Mouse (Mus musculus) heart, embryonic 13.5 days (tissue): ENCODE data around the gene Olfr1217. TPM values are rescaled to one million over a fixed set of nuclear protein-coding genes. Genes with fewer than 3 reads are reported as not detected.
"Not testable (repeated sequence)": the region's sequence is repeated elsewhere in the genome, so short reads cannot be mapped to it uniquely, and the experiment has no call there.

Experiments used
- ATAC-seq: fragments of 200-750 bp; cut with Nextera tagmentation; 2 replicates; pipeline ENCODE4 v1.8.0; 2017; ENCODE audit warnings: moderate TSS enrichment; ENCODE audit not compliant: insufficient number of reproducible peaks, low FRiP score, low TSS enrichment; ENCODE audit errors: extremely low read depth
- H3K27ac ChIP-seq: fragments of 300-500 bp; sonication (generic); replicated peaks from 2 replicates; pipeline ENCODE4 v1.5.1; 2015; ENCODE audit warnings: moderate library complexity, mild to moderate bottlenecking, inconsistent platforms
- H3K27me3 ChIP-seq: fragments of 300-500 bp; sonication (generic); replicated peaks from 2 replicates; pipeline ENCODE4 v1.6.1; 2015; ENCODE audit warnings: mild to moderate bottlenecking, inconsistent platforms
- H3K36me3 ChIP-seq: fragments of 300-500 bp; sonication (generic); 2 replicates; pipeline ENCODE4 v1.6.1; 2015; ENCODE audit warnings: mild to moderate bottlenecking, inconsistent platforms
- H3K4me1 ChIP-seq: fragments of 300-500 bp; sonication (generic); 2 replicates; pipeline ENCODE4 v1.6.1; 2015; ENCODE audit warnings: inconsistent platforms
- H3K4me2 ChIP-seq: fragments of 300-500 bp; sonication (generic); 2 replicates; pipeline ENCODE4 v1.6.1; 2015; ENCODE audit warnings: inconsistent platforms, mild to moderate bottlenecking, moderate library complexity
- H3K4me3 ChIP-seq: fragments of 300-500 bp; sonication (generic); 2 replicates; pipeline ENCODE4 v1.5.1; 2015; ENCODE audit warnings: moderate library complexity, mild to moderate bottlenecking, inconsistent platforms
- H3K9ac ChIP-seq: fragments of 300-500 bp; sonication (generic); 2 replicates; pipeline ENCODE4 v1.6.1; 2015; ENCODE audit warnings: inconsistent platforms, mild to moderate bottlenecking, moderate library complexity
- H3K9me3 ChIP-seq: fragments of 300-500 bp; sonication (generic); 2 replicates; pipeline ENCODE4 v1.6.1; 2016; ENCODE audit warnings: inconsistent platforms
- WGBS: fragments of 180-500 bp; shearing (Covaris S2); methylation state at CpG from one replicate; pipeline ENCODE4 v1.1.7; 2015; ENCODE audit warnings: mixed read lengths; 5-methylcytosine and 5-hydroxymethylcytosine counted together
- polyA plus RNA-seq: library from polyadenylated mRNA; unstranded; fragments of >200 nt; fragmentation: Nextera tagmentation; extraction: Ambion mirVana; gene quantifications from 2 replicates; pipeline ENCODE4 v1.2.1, GENCODE M21; 2015

The Olfr1217 gene
- polyA plus RNA-seq, result not detected in 2 replicates

GRCm38 (mm10) chr2:89031965-89032364 lies at the start of gene Olfr1217:
Olfr1217 (minus strand) TSS chr2:89032065.
- H3K27me3 ChIP-seq, result no peaks in the 10 kb centered on the region
- H3K4me2 ChIP-seq, result no peak within 1 kb of the TSS
- H3K9ac ChIP-seq, result no peak within 1 kb of the TSS
- H3K27ac ChIP-seq, result no peak within 1 kb of the TSS
- 62% methylated on average over 2 of the region's 2 CpGs for WGBS
- no peak within 1 kb of the TSS for H3K4me3 ChIP-seq
- no peaks in the 10 kb centered on the region for H3K4me1 ChIP-seq
- no peaks in the 10 kb centered on the region for H3K36me3 ChIP-seq
- no peak for ATAC-seq
- H3K9me3 ChIP-seq, result no peaks in the 10 kb centered on the region

GRCm38 (mm10) chr2:89081487-89081886 lies 49.6 kb upstream of the Olfr1217 start:
- H3K4me2 ChIP-seq, result no peak overlapping the region
- H3K36me3 ChIP-seq, result no peaks in the 10 kb centered on the region
- H3K4me3 ChIP-seq, result no peak overlapping the region
- ATAC-seq, result no peak
- H3K27ac ChIP-seq, result no peak overlapping the region
- no peak overlapping the region for H3K9ac ChIP-seq
- no peaks in the 10 kb centered on the region for H3K4me1 ChIP-seq
- no peaks in the 10 kb centered on the region for H3K27me3 ChIP-seq
- H3K9me3 ChIP-seq, result no peaks in the 10 kb centered on the region

DNA sequence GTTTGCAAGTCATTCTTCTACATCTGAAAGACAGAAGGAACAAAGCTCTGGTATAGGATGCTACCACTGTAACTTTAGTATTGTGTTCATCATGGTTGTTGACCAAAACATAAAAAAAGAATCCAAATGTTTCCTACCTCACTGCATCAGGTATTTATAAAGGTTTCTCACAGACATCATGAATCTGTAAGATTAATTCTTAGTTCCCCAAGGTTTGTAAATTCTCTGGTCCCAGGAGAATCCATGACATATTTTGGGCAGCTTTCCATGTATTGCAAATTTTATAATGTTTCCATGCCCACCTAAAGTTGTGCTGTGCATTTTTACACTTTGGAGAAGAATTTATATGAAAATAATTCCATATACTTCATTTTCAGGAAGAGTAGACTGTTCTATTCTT lies 29.2 kb upstream of the Olfr1217 start, which contains the start of gene Olfr1218:
Gene Olfr1218, minus strand, starts transcription at position 101 of the 400 bp plus-strand sequence.
- Histone ChIP-seq H3K9me3 (no peaks in the 10 kb centered on the region), H3K9ac (no peak within 1 kb of the TSS)
- ATAC-seq, result no peak

DNA sequence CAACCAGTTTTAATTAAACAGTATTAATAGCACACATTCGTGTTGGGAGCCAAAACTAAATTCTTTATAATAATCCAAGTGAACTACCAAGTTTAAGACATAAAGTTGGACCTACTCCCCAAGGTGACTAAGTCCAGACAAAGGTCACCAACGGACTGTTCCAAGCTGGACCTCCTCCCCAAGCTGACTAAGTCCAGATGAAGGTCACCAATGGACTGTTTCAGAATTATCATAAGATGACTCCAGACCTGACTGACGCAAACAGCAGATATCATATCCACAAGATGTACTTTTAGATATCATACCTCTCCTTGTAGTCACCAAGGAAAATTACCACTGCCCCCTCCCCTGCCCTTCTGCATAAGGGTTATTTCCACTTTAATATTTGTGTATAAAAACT lies 10.4 kb downstream of the Olfr1217 start:
- not testable (repeated sequence) for H3K36me3 ChIP-seq, H3K4me1 ChIP-seq, H3K4me2 ChIP-seq, H3K4me3 ChIP-seq, H3K9ac ChIP-seq, H3K27ac ChIP-seq, ATAC-seq, H3K9me3 ChIP-seq, H3K27me3 ChIP-seq
- 62% methylated on average over 3 of the region's 3 CpGs for WGBS

More for the DNA sequence above, 29.2 kb upstream of the Olfr1217 start, which contains the start of gene Olfr1218:
- H3K4me3 ChIP-seq, result no peak within 1 kb of the TSS
- H3K27ac ChIP-seq, result no peak within 1 kb of the TSS
- H3K4me2 ChIP-seq, result no peak within 1 kb of the TSS
- H3K4me1 ChIP-seq, result no peaks in the 10 kb centered on the region
- H3K36me3 ChIP-seq, result no peaks in the 10 kb centered on the region
- H3K27me3 ChIP-seq, result no peaks in the 10 kb centered on the region

DNA sequence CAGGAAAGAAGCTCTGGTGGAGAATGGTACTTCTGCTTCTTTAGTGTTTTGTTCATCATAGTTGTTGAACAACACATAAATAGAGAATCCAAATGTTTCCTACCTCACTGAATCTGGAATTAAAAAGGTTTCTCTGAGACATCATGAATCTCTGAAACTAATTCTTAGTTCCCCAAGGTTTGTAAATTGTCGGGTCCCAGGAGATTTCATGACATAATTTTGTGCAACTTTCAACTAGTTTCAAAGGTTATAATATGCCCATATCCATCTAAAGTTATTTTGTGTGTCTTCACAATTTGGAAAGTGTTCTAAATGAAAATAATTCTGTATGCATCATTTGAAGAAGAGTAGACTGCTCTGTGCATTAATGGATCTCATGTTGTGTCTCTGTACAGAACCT lies 13.6 kb downstream of the Olfr1217 start, which contains the start of gene Olfr1216:
Gene Olfr1216, minus strand, starts transcription at position 101 of the 400 bp plus-strand sequence.
- Histone ChIP-seq H3K4me2 (no peak within 1 kb of the TSS), H3K9me3 (no peaks in the 10 kb centered on the region), H3K4me3 (no peak within 1 kb of the TSS), H3K36me3 (no peaks in the 10 kb centered on the region), H3K27ac (no peak within 1 kb of the TSS), H3K4me1 (no peaks in the 10 kb centered on the region), H3K27me3 (no peaks in the 10 kb centered on the region), H3K9ac (no peak within 1 kb of the TSS)
- ATAC-seq, result no peak
- WGBS, result 64% methylated on average over 1 of the region's 1 CpGs

DNA sequence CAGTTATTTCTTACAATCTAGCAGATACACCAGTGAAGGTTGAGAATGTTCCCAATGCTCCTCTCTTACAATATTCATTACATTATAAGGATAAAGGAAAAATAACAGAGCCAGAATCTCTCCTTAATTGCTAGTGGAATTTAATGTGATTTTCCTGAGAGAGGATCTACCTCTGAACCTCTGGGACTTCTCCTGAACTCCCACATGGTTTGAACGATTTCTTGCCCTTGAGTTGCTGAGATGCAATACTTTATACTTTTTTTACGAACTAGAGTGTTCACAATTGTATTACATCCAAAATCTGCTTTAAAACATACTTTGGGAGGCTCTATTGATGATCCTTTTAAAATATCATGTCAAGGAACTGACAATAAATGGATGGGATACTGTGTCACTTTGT lies 25.0 kb downstream of the Olfr1217 start, which contains the start of gene Olfr1215:
Gene Olfr1215, minus strand, starts transcription at position 101 of the 400 bp plus-strand sequence.
- Histone ChIP-seq H3K27me3 (no peaks in the 10 kb centered on the region), H3K36me3 (no peaks in the 10 kb centered on the region), H3K9me3 (no peaks in the 10 kb centered on the region), H3K27ac (no peak within 1 kb of the TSS), H3K9ac (no peak within 1 kb of the TSS), H3K4me2 (no peak within 1 kb of the TSS), H3K4me3 (no peak within 1 kb of the TSS), H3K4me1 (no peaks in the 10 kb centered on the region)
- no peak for ATAC-seq
- WGBS, result 63% methylated on average over 2 of the region's 2 CpGs

GRCm38 (mm10) chr2:88992553-88992952 lies 39.3 kb downstream of the Olfr1217 start, which contains the start of gene Olfr1214:
Olfr1214 (minus strand) TSS chr2:88992653.
- H3K4me3 ChIP-seq, result no peak within 1 kb of the TSS
- H3K27ac ChIP-seq, result no peak within 1 kb of the TSS
- no peaks in the 10 kb centered on the region for H3K36me3 ChIP-seq
- H3K9me3 ChIP-seq, result no peaks in the 10 kb centered on the region
- no peak for ATAC-seq
- no peaks in the 10 kb centered on the region for H3K27me3 ChIP-seq
- no peaks in the 10 kb centered on the region for H3K4me1 ChIP-seq
- H3K9ac ChIP-seq, result no peak within 1 kb of the TSS
- H3K4me2 ChIP-seq, result no peak within 1 kb of the TSS
- 68% methylated on average over 1 of the region's 1 CpGs for WGBS

GRCm38 (mm10) chr2:88980181-88980580 lies 51.7 kb downstream of the Olfr1217 start, which contains the start of gene Gm13762:
Gm13762 (minus strand) TSS chr2:88980281.
- ATAC-seq, result no peak
- no peak within 1 kb of the TSS for H3K9ac ChIP-seq
- no peaks in the 10 kb centered on the region for H3K27me3 ChIP-seq
- H3K4me2 ChIP-seq, result no peak within 1 kb of the TSS
- H3K4me3 ChIP-seq, result no peak within 1 kb of the TSS
- no peaks in the 10 kb centered on the region for H3K9me3 ChIP-seq
- H3K36me3 ChIP-seq, result no peaks in the 10 kb centered on the region
- 65% methylated on average over 1 of the region's 1 CpGs for WGBS
- H3K4me1 ChIP-seq, result no peaks in the 10 kb centered on the region
- no peak within 1 kb of the TSS for H3K27ac ChIP-seq

Other genes with a start within 250 kb of the Olfr1217 start
- not detected in 2 replicates for gene Olfr1201, start 239.0 kb downstream of the Olfr1217 start, polyA plus RNA-seq
- gene Olfr1202, start 217.6 kb downstream of the Olfr1217 start, polyA plus RNA-seq, result not detected in 2 replicates
- gene Olfr1205, start 202.3 kb downstream of the Olfr1217 start, polyA plus RNA-seq, result not detected in 2 replicates
- not detected in 2 replicates for gene Olfr1204, start 182.8 kb downstream of the Olfr1217 start, polyA plus RNA-seq
- not detected in 2 replicates for gene Olfr1206, start 168.8 kb downstream of the Olfr1217 start, polyA plus RNA-seq
- not detected in 2 replicates for gene Olfr1208, start 129.8 kb downstream of the Olfr1217 start, polyA plus RNA-seq
- gene Olfr1209, start 116.9 kb downstream of the Olfr1217 start, polyA plus RNA-seq, result not detected in 2 replicates
- gene Olfr1211, start 94.0 kb downstream of the Olfr1217 start, polyA plus RNA-seq, result not detected in 2 replicates
- gene Olfr1212, start 78.1 kb downstream of the Olfr1217 start, polyA plus RNA-seq, result not detected in 2 replicates
- gene Gm13762, start 51.8 kb downstream of the Olfr1217 start, polyA plus RNA-seq, result not detected in 2 replicates
- gene Olfr1214, start 39.4 kb downstream of the Olfr1217 start, polyA plus RNA-seq, result not detected in 2 replicates
- gene Olfr1215, start 25.1 kb downstream of the Olfr1217 start, polyA plus RNA-seq, result not detected in 2 replicates
- gene Olfr1216, start 13.7 kb downstream of the Olfr1217 start, polyA plus RNA-seq, result not detected in 2 replicates
- not detected in 2 replicates for gene Olfr1218, start 29.1 kb upstream of the Olfr1217 start, polyA plus RNA-seq
- gene Olfr1219, start 51.4 kb upstream of the Olfr1217 start, polyA plus RNA-seq, result not detected in 2 replicates
- gene Olfr1220, start 74.8 kb upstream of the Olfr1217 start, polyA plus RNA-seq, result not detected in 2 replicates
- gene Olfr1221, start 85.2 kb upstream of the Olfr1217 start, polyA plus RNA-seq, result not detected in 2 replicates
- not detected in 2 replicates for gene Olfr1222, start 101.0 kb upstream of the Olfr1217 start, polyA plus RNA-seq
- not detected in 2 replicates for gene Olfr1223, start 119.5 kb upstream of the Olfr1217 start, polyA plus RNA-seq
- not detected in 2 replicates for gene Olfr1224-ps1, start 132.0 kb upstream of the Olfr1217 start, polyA plus RNA-seq
- gene Olfr1225, start 142.6 kb upstream of the Olfr1217 start, polyA plus RNA-seq, result not detected in 2 replicates
- gene Olfr1226, start 168.0 kb upstream of the Olfr1217 start, polyA plus RNA-seq, result not detected in 2 replicates
- gene Olfr1228, start 222.0 kb upstream of the Olfr1217 start, polyA plus RNA-seq, result not detected in 2 replicates